Mouse (Mus musculus) G1E (cell line): ENCODE measurements around the gene Plg. TPM values are rescaled to one million over a fixed set of nuclear protein-coding genes. Genes with fewer than 3 reads are reported as not detected.

Experiments used
- ATAC-seq: 2 replicates; pipeline ENCODE4 v1.8.0; 2016; ENCODE audit warnings: mild to moderate bottlenecking; ENCODE audit not compliant: insufficient number of reproducible peaks, poor library complexity, low FRiP score, severe bottlenecking; ENCODE audit errors: extremely low read depth
- DNase-seq: peaks from one replicate; pipeline ENCODE4 v3.0.0; 2012; ENCODE audit warnings: low spot score
- H3K27me3 ChIP-seq: 2 replicates; pipeline ENCODE4 v1.6.1; 2012; ENCODE audit warnings: mild to moderate bottlenecking, low read length, inconsistent platforms; ENCODE audit not compliant: insufficient read depth
- H3K36me3 ChIP-seq: replicated peaks from 2 replicates; pipeline ENCODE3; 2012; ENCODE audit warnings: mild to moderate bottlenecking, inconsistent platforms
- H3K4me1 ChIP-seq: 2 replicates; pipeline ENCODE4 v1.6.1; 2012; ENCODE audit warnings: low read depth, low read length, inconsistent platforms, mixed read lengths; ENCODE audit not compliant: insufficient read depth
- H3K4me3 ChIP-seq: 2 replicates; pipeline ENCODE4 v1.5.1; 2012; ENCODE audit warnings: low read depth, mild to moderate bottlenecking, inconsistent platforms, low read length, moderate library complexity, mixed read lengths
- H3K9me3 ChIP-seq: replicated peaks from 2 replicates; pipeline ENCODE4 v1.6.1; 2012; ENCODE audit warnings: inconsistent platforms
- CTCF ChIP-seq: IDR thresholded peaks from 2 replicates; pipeline ENCODE4 v1.5.1; 2012; ENCODE audit warnings: low read depth, low read length, inconsistent platforms, mixed read lengths
- GATA1 ChIP-seq: IDR thresholded peaks from 2 replicates; pipeline ENCODE4 v1.6.1; 2012; ENCODE audit warnings: borderline replicate concordance, low read length, inconsistent platforms, mixed read lengths
- GATA2 ChIP-seq: IDR thresholded peaks from 2 replicates; pipeline ENCODE4 v1.6.1; 2012; ENCODE audit warnings: low read depth, low read length, inconsistent platforms, borderline replicate concordance
- POLR2AphosphoS5 ChIP-seq: IDR thresholded peaks from 2 replicates; pipeline ENCODE4 v1.6.1; 2012; ENCODE audit warnings: low read depth, low read length, inconsistent platforms; ENCODE audit not compliant: insufficient replicate concordance
- TAL1 ChIP-seq: conservative IDR thresholded peaks from 2 replicates; pipeline ENCODE4 v1.6.1; 2012; ENCODE audit warnings: low read depth, low read length, inconsistent platforms, mixed read lengths
- polyA plus RNA-seq: library from polyadenylated mRNA; stranded (reverse); fragments of >175 nt; gene quantifications from 2 replicates; pipeline ENCODE4 v1.2.3, GENCODE M21; 2012
- total RNA-seq, 2 experiments: library from RNA; stranded (forward) in 1 of 2; stranded (reverse) in 1 of 2; fragments of 200-1000 nt in 1 of 2; fragments of >200 nt in 1 of 2; fragmentation: Nextera tagmentation in 1 of 2; gene quantifications; 2 replicates each; pipeline ENCODE4 v1.2.3; 2014 to 2017

Plg gene
- total RNA-seq (2014; fragmentation: Nextera tagmentation) (not detected in 2 replicates), total RNA-seq (2017) (0.06 TPM in 1 of 2 replicates, not detected in the other), polyA plus RNA-seq (not detected in 2 replicates)

- H3K4me1 ChIP-seq: peaks cover 16% of the 10 kb centered on the region
- no peaks in the 10 kb centered on the region for H3K9me3 ChIP-seq
- no peak for DNase-seq
- H3K27me3 ChIP-seq: peaks cover 38% of the 10 kb centered on the region
- no peak within 1 kb of the TSS for H3K4me3 ChIP-seq
- no peaks in the 10 kb centered on the region for H3K36me3 ChIP-seq
- no peak for TF ChIP-seq POLR2AphosphoS5
- no peak for TF ChIP-seq GATA2
- no peak for TF ChIP-seq CTCF
- no peak for TF ChIP-seq GATA1
- no peak for TF ChIP-seq TAL1
- ATAC-seq: no peak
Measured at GRCm38 (mm10) chr17:12377981-12378705, at the start of gene Plg. TSS of gene Plg (plus strand) at chr17:12378608.

DNA sequence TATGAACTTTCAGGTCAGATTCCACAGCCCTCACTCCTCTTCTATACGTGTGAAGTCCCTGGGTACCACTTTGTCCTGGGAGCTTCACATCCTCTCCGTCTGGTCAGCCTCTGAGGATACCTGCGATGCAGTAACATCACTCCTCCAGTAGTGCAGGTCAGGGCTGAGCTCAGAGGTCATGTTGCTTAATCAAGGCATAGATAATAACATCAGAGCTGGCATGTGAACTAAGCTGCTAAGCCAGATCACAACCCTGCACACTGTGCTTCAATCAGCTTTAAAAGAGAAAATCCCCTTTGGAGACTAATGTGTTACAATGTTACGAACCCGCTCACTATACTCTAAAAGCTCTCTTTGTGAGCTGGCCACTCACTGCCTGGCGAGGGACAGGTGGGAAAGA, 43.3 kb upstream of the Plg start:
- Histone ChIP-seq H3K4me1 (no peaks in the 10 kb centered on the region), H3K9me3 (no peaks in the 10 kb centered on the region), H3K27me3 (peaks cover 35% of the 10 kb centered on the region), H3K36me3 (no peaks in the 10 kb centered on the region), H3K4me3 (no peak overlapping the region)
- DNase-seq (no peak), ATAC-seq (no peak)
- no peak for TF ChIP-seq GATA1
- TF ChIP-seq POLR2AphosphoS5: no peak
- TF ChIP-seq CTCF: no peak
- TF ChIP-seq GATA2: no peak
- TF ChIP-seq TAL1: no peak

DNA sequence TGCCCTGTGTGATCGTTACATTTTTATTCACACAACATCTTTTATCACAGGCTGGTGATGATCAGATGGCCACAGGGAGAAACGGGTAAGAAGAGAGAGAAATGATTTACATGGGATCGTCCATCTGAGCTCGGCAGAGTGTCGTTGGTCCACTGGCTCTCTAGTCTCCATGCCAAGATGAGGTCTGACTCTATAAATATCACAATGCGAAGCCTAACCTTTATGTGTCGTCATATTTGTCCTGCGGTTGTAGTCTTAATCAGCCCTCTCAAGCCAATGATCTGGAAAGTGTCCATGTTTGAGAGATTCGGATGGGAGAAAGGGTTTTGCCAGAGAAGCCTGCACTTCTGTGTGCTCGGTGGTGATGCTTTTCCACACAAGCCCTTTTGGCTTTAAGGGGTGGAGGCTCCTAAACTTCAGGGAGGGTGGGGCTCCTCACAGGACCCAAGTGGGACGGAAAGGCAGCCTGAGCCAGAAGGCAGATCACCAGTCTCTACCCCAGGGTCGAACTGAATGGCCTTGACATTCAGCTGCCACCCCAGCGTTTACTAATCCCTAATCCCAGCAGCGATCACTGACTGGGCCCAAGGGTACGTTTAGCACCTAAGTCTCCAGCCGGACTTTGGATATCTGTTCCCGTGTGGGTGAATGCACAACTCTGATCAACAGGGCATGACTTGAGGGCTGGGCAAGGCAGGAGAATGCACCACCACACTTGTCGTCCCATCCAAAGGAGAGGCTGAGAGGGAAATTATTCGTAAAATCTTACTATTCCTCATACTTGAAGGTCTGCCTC, 42.1 kb upstream of the Plg start:
- H3K9me3 ChIP-seq: no peaks in the 10 kb centered on the region
- no peak overlapping the region for H3K4me3 ChIP-seq
- peaks cover 37% of the 10 kb centered on the region for H3K27me3 ChIP-seq
- H3K36me3 ChIP-seq: no peaks in the 10 kb centered on the region
- H3K4me1 ChIP-seq: no peaks in the 10 kb centered on the region
- no peak for TF ChIP-seq TAL1
- TF ChIP-seq CTCF: no peak
- no peak for TF ChIP-seq GATA2
- TF ChIP-seq POLR2AphosphoS5: no peak
- no peak for TF ChIP-seq GATA1
- DNase-seq: no peak
- ATAC-seq: no peak

- TF ChIP-seq POLR2AphosphoS5 (no peak), CTCF (no peak), GATA1 (no peak), TAL1 (no peak), GATA2 (no peak)
- ATAC-seq: no peak
- DNase-seq: no peak
Measured at GRCm38 (mm10) chr17:12337156-12337555, 41.3 kb upstream of the Plg start.

GRCm38 (mm10) chr17:12343702-12344376, 34.6 kb upstream of the Plg start:
- no peaks in the 10 kb centered on the region for H3K9me3 ChIP-seq
- no peaks in the 10 kb centered on the region for H3K4me1 ChIP-seq
- TF ChIP-seq POLR2AphosphoS5: no peak
- TF ChIP-seq CTCF: no peak
- no peak for TF ChIP-seq GATA1
- H3K4me3 ChIP-seq: no peak overlapping the region
- ATAC-seq (no peak), DNase-seq (no peak)
- peaks cover 34% of the 10 kb centered on the region for H3K27me3 ChIP-seq
- H3K36me3 ChIP-seq: no peaks in the 10 kb centered on the region

More at GRCm38 (mm10) chr17:12337156-12337555, 41.3 kb upstream of the Plg start:
- Histone ChIP-seq H3K27me3 (peaks cover 40% of the 10 kb centered on the region), H3K4me1 (no peaks in the 10 kb centered on the region), H3K9me3 (no peaks in the 10 kb centered on the region), H3K36me3 (no peaks in the 10 kb centered on the region), H3K4me3 (no peak overlapping the region)

DNA sequence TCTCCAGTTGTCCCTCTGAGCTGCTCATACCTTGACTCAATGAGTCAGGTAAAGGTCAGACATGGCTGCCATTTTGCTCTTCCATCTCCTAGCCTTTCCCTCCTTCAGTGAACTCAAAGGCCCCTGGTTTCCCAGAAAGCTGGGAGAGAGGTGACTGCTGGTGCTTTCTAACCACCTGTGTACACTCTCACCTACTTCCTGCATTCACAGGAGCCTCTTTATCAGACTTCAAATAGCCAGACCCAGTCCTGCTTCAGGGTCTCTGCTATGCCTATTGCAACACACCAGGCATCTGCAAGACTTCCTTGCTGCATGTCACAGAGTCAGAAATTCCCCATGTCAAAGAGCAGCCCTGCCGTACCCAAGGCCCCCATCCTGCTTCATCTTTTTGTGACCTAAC, 30.9 kb upstream of the Plg start:
- Histone ChIP-seq H3K4me3 (no peak overlapping the region), H3K27me3 (peaks cover 25% of the 10 kb centered on the region), H3K9me3 (no peaks in the 10 kb centered on the region), H3K36me3 (no peaks in the 10 kb centered on the region), H3K4me1 (no peaks in the 10 kb centered on the region)
- DNase-seq (no peak), ATAC-seq (no peak)
- no peak for TF ChIP-seq TAL1
- TF ChIP-seq GATA2: no peak
- TF ChIP-seq CTCF: no peak
- no peak for TF ChIP-seq POLR2AphosphoS5
- TF ChIP-seq GATA1: no peak
